In the genomic region with DNA sequence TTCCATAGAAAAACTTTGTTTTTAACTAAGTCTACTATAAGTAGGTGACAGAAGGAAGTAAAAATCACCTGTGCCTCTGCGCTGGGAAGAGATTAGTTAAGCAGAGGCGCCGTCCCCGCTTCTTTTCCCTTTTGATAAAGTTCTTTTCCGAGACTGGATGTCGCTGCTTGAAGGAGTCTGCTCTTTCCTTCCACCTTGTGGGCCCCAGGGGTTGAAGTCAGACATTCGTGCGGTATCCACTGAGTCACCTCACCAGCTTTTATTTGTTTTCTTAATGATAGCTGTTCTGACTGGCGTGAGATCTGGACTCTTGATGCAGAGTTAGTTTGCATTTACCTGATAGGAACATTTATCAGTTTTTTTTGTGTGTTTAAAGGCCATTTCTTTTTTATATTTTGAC, we compare ENCODE assay signal across 22 mouse cellular contexts.
"Had no signal": no experiment of that assay in that cellular context is flagged by ENCODE, and none has a peak within 500 bp of the region (broad histone marks: within the 10 kb centered on the region; RNA-seq: fewer than 3 reads in every experiment).

No protein-coding gene starts in this region.

- H3K36me3 ChIP-seq: heart, embryonic 10.5 days; heart, embryonic 12.5 days; hindbrain, embryonic 13.5 days; hindbrain, embryonic 15.5 days; limb, embryonic 10.5 days; limb, embryonic 12.5 days; liver, embryonic 13.5 days had no signal

- H3K4me2 ChIP-seq: heart, embryonic 12.5 days; hindbrain, embryonic 13.5 days; hindbrain, embryonic 15.5 days; limb, embryonic 12.5 days; liver, embryonic 11.5 days; liver, embryonic 13.5 days had no signal

- H3K27ac ChIP-seq: heart, embryonic 10.5 days; hindbrain, embryonic 13.5 days; hindbrain, embryonic 15.5 days; hindbrain, postnatal 0 days; layer of hippocampus, adult 2 months; left cerebral cortex, adult 2 months; limb, embryonic 10.5 days; limb, embryonic 12.5 days; liver, embryonic 13.5 days had no signal

- H3K4me3 ChIP-seq: heart, embryonic 10.5 days; heart, embryonic 12.5 days; hindbrain, embryonic 13.5 days; hindbrain, embryonic 15.5 days; layer of hippocampus, adult 2 months; left cerebral cortex, adult 2 months; limb, embryonic 10.5 days; limb, embryonic 12.5 days; liver, embryonic 13.5 days had no signal

- H3K9me3 ChIP-seq: heart, embryonic 10.5 days; heart, embryonic 12.5 days; hindbrain, embryonic 13.5 days; hindbrain, embryonic 15.5 days; limb, embryonic 10.5 days; limb, embryonic 12.5 days; liver, embryonic 13.5 days had no signal

- DNase-seq: gastrocnemius, postnatal 14 days; gastrocnemius, postnatal 36 days; heart, adult 18-20 months; heart, postnatal 14 days; heart, postnatal 36 days; kidney, adult 18-20 months; kidney, adult 8-10 months; kidney, postnatal 10 days; kidney, postnatal 25 days; kidney, postnatal 4 days; liver; liver, embryonic 13.5 days had no signal

- H3K9ac ChIP-seq: heart, embryonic 12.5 days; hindbrain, embryonic 13.5 days; hindbrain, embryonic 15.5 days; limb, embryonic 12.5 days; liver, embryonic 13.5 days had no signal

- H3K4me1 ChIP-seq: hindbrain, embryonic 15.5 days; limb, embryonic 10.5 days; limb, embryonic 12.5 days had no signal

- ATAC-seq: hindbrain, postnatal 0 days had no signal

- H3K27me3 ChIP-seq: heart, embryonic 12.5 days; hindbrain, embryonic 13.5 days; hindbrain, embryonic 15.5 days; limb, embryonic 12.5 days; liver, embryonic 13.5 days had no signal
